Mouse (Mus musculus) neural tube, embryonic 14.5 days (tissue): Measurements from ENCODE around the gene Dnah17. TPM values are rescaled to one million over a fixed set of nuclear protein-coding genes. Genes with fewer than 3 reads are reported as not detected.

Experiments used
- ATAC-seq: fragments of 200-750 bp; cut with Nextera tagmentation; 2 replicates; pipeline ENCODE4 v1.8.0; 2017; ENCODE audit warnings: low read depth, mild to moderate bottlenecking, moderate TSS enrichment, moderate library complexity
- H3K27ac ChIP-seq: fragments of 300-500 bp; sonication (generic); 2 replicates; pipeline ENCODE4 v1.5.1; 2014; ENCODE audit warnings: low read depth, mild to moderate bottlenecking, control low read depth, low read length, moderate library complexity, mixed read lengths
- H3K27me3 ChIP-seq: fragments of 300-500 bp; sonication (generic); 2 replicates; pipeline ENCODE4 v1.6.1; 2014; ENCODE audit warnings: low read length; ENCODE audit not compliant: control insufficient read depth, insufficient read depth
- H3K36me3 ChIP-seq: fragments of 300-500 bp; sonication (generic); 2 replicates; pipeline ENCODE4 v1.6.1; 2014; ENCODE audit warnings: low read length, mixed read lengths; ENCODE audit not compliant: control insufficient read depth, insufficient read depth
- H3K4me1 ChIP-seq: fragments of 300-500 bp; sonication (generic); 2 replicates; pipeline ENCODE4 v1.6.1; 2014; ENCODE audit warnings: low read length; ENCODE audit not compliant: control insufficient read depth, insufficient read depth
- H3K4me2 ChIP-seq: fragments of 300-500 bp; sonication (generic); 2 replicates; pipeline ENCODE4 v1.6.1; 2014; ENCODE audit warnings: mild to moderate bottlenecking, low read depth, low read length, control low read depth
- H3K4me3 ChIP-seq: fragments of 300-500 bp; sonication (generic); 2 replicates; pipeline ENCODE4 v1.5.1; 2014; ENCODE audit warnings: low read depth, low read length, control low read depth, mixed read lengths
- H3K9ac ChIP-seq: fragments of 300-500 bp; sonication (generic); replicated peaks from 2 replicates; pipeline ENCODE4 v1.6.1; 2014; ENCODE audit warnings: low read depth, mild to moderate bottlenecking, control low read depth, low read length, mixed read lengths
- H3K9me3 ChIP-seq: fragments of 300-500 bp; sonication (generic); 2 replicates; pipeline ENCODE4 v1.6.1; 2016; ENCODE audit warnings: low read length; ENCODE audit not compliant: control insufficient read depth
- WGBS: fragments of 180-500 bp; shearing (Covaris S2); extraction: QIAGEN DNeasy Blood & Tissue Kit; methylation state at CpG from one replicate; pipeline ENCODE4 v1.1.7; 2014; 5-methylcytosine and 5-hydroxymethylcytosine counted together
- polyA plus RNA-seq: library from polyadenylated mRNA; unstranded; fragments of >200 nt; fragmentation: Nextera tagmentation; extraction: Ambion mirVana; gene quantifications from 2 replicates; pipeline ENCODE4 v1.2.1, GENCODE M21; 2014

The Dnah17 gene
- polyA plus RNA-seq, 1 experiment from 2014 or later = 0.43 TPM

GRCm38 (mm10) chr11:118164566-118164965 is 34.1 kb upstream of the Dnah17 start:
- H3K4me1 ChIP-seq = no peaks in the 10 kb centered on the region
- no peak overlapping the region for H3K27ac ChIP-seq
- WGBS = 81% methylated on average over 8 of the region's 8 CpGs
- no peak overlapping the region for H3K4me2 ChIP-seq
- peaks cover 40% of the 10 kb centered on the region for H3K36me3 ChIP-seq
- H3K9ac ChIP-seq = no peak overlapping the region
- H3K27me3 ChIP-seq = no peaks in the 10 kb centered on the region
- no peak overlapping the region for H3K4me3 ChIP-seq
- no peaks in the 10 kb centered on the region for H3K9me3 ChIP-seq
- no peak for ATAC-seq

- no peak overlapping the region for H3K4me3 ChIP-seq
- H3K36me3 ChIP-seq = peaks cover 28% of the 10 kb centered on the region
- H3K4me1 ChIP-seq = no peaks in the 10 kb centered on the region
- H3K4me2 ChIP-seq = no peak overlapping the region
- no peaks in the 10 kb centered on the region for H3K27me3 ChIP-seq
- H3K9ac ChIP-seq = no peak overlapping the region
- 79% methylated on average over 10 of the region's 10 CpGs for WGBS
- H3K9me3 ChIP-seq = no peaks in the 10 kb centered on the region
- ATAC-seq = no peak
- H3K27ac ChIP-seq = no peak overlapping the region
These were observed 31.8 kb upstream of the Dnah17 start for GRCm38 (mm10) chr11:118162245-118162644.

- no peak overlapping the region for H3K27ac ChIP-seq
- no peak for ATAC-seq
- no peaks in the 10 kb centered on the region for H3K9me3 ChIP-seq
- no peaks in the 10 kb centered on the region for H3K27me3 ChIP-seq
- H3K4me1 ChIP-seq = no peaks in the 10 kb centered on the region
- H3K4me3 ChIP-seq = no peak overlapping the region
- H3K4me2 ChIP-seq = no peak overlapping the region
- peaks cover 20% of the 10 kb centered on the region for H3K36me3 ChIP-seq
- H3K9ac ChIP-seq = no peak overlapping the region
- 78% methylated on average over 6 of the region's 6 CpGs for WGBS
These were observed 30.8 kb upstream of the Dnah17 start for GRCm38 (mm10) chr11:118161240-118161639.

- no peak for ATAC-seq
- Histone ChIP-seq H3K4me2 (no peak overlapping the region), H3K4me1 (no peaks in the 10 kb centered on the region), H3K4me3 (no peak overlapping the region), H3K27me3 (no peaks in the 10 kb centered on the region), H3K27ac (no peak overlapping the region), H3K9me3 (no peaks in the 10 kb centered on the region), H3K9ac (no peak overlapping the region), H3K36me3 (peaks cover 15% of the 10 kb centered on the region)
- WGBS = 78% methylated on average over 2 of the region's 2 CpGs
These were observed 30.3 kb upstream of the Dnah17 start for GRCm38 (mm10) chr11:118160763-118161162.

- Histone ChIP-seq H3K4me2 (no peak overlapping the region), H3K4me1 (no peaks in the 10 kb centered on the region), H3K27ac (no peak overlapping the region), H3K36me3 (no peaks in the 10 kb centered on the region), H3K9ac (no peak overlapping the region), H3K27me3 (no peaks in the 10 kb centered on the region), H3K9me3 (no peaks in the 10 kb centered on the region), H3K4me3 (no peak overlapping the region)
- 68% methylated on average over 4 of the region's 4 CpGs for WGBS
- no peak for ATAC-seq
These were observed 28.3 kb upstream of the Dnah17 start for GRCm38 (mm10) chr11:118158753-118159152.

- WGBS = 65% methylated on average over 8 of the region's 8 CpGs
- H3K4me3 ChIP-seq = no peak overlapping the region
- no peak overlapping the region for H3K4me2 ChIP-seq
- no peak for ATAC-seq
- no peak overlapping the region for H3K27ac ChIP-seq
- no peaks in the 10 kb centered on the region for H3K9me3 ChIP-seq
- no peaks in the 10 kb centered on the region for H3K4me1 ChIP-seq
- H3K9ac ChIP-seq = no peak overlapping the region
- H3K36me3 ChIP-seq = no peaks in the 10 kb centered on the region
- H3K27me3 ChIP-seq = no peaks in the 10 kb centered on the region
These were observed 26.1 kb upstream of the Dnah17 start for GRCm38 (mm10) chr11:118156480-118157060.

- Histone ChIP-seq H3K36me3 (no peaks in the 10 kb centered on the region), H3K4me1 (peaks cover 7% of the 10 kb centered on the region; the same call in 1 of the 2 replicates), H3K27ac (no peak overlapping the region), H3K9me3 (no peaks in the 10 kb centered on the region), H3K4me3 (no peak overlapping the region), H3K27me3 (no peaks in the 10 kb centered on the region), H3K4me2 (no peak overlapping the region), H3K9ac (no peak overlapping the region)
- no peak for ATAC-seq
- WGBS = 94% methylated on average over 4 of the region's 4 CpGs
These were observed 22.5 kb upstream of the Dnah17 start for GRCm38 (mm10) chr11:118152964-118153363.

- Histone ChIP-seq H3K4me1 (peaks cover 7% of the 10 kb centered on the region; the same call in 1 of the 2 replicates), H3K9me3 (no peaks in the 10 kb centered on the region), H3K9ac (no peak overlapping the region), H3K4me2 (no peak overlapping the region), H3K4me3 (no peak overlapping the region), H3K27me3 (no peaks in the 10 kb centered on the region), H3K36me3 (no peaks in the 10 kb centered on the region), H3K27ac (no peak overlapping the region)
- ATAC-seq = no peak
- 92% methylated on average over 5 of the region's 5 CpGs for WGBS
These were observed 21.2 kb upstream of the Dnah17 start for GRCm38 (mm10) chr11:118151423-118152180.

- H3K4me3 ChIP-seq = no peak overlapping the region
- no peak overlapping the region for H3K27ac ChIP-seq
- 62% methylated on average over 9 of the region's 9 CpGs for WGBS
- H3K9me3 ChIP-seq = no peaks in the 10 kb centered on the region
- H3K9ac ChIP-seq = no peak overlapping the region
- H3K4me1 ChIP-seq = peaks cover 7% of the 10 kb centered on the region; the same call in 1 of the 2 replicates
- ATAC-seq = no peak
- H3K4me2 ChIP-seq = no peak overlapping the region
- no peaks in the 10 kb centered on the region for H3K36me3 ChIP-seq
- no peaks in the 10 kb centered on the region for H3K27me3 ChIP-seq
These were observed 19.8 kb upstream of the Dnah17 start for GRCm38 (mm10) chr11:118150115-118150701.
